Mouse (Mus musculus) left cerebral cortex, postnatal 25 days (tissue): ENCODE results near the gene Taar8c. TPM values are rescaled to one million over a fixed set of nuclear protein-coding genes. Genes with fewer than 3 reads are reported as not detected.
"Not testable (repeated sequence)": the region's sequence is repeated elsewhere in the genome, so short reads cannot be mapped to it uniquely, and the experiment has no call there.

ENCODE experiments used
- DNase-seq, 2 experiments: peaks; one replicate each; pipeline ENCODE4 v3.0.0; 2022; ENCODE audit warnings: low spot score in 2 of 2, mixed read lengths in 1 of 2
- intact Hi-C: fragments of 180-260 bp; cut with DNase I; formaldehyde crosslinking; loops from one replicate; pipeline ENCODE4 v1.15.1; 2025
- total RNA-seq, 2 experiments: library from RNA; stranded (reverse); gene quantifications; 2 replicates each; pipeline ENCODE4 v1.2.3; 2021

Taar8c gene
- total RNA-seq = not detected

DNA sequence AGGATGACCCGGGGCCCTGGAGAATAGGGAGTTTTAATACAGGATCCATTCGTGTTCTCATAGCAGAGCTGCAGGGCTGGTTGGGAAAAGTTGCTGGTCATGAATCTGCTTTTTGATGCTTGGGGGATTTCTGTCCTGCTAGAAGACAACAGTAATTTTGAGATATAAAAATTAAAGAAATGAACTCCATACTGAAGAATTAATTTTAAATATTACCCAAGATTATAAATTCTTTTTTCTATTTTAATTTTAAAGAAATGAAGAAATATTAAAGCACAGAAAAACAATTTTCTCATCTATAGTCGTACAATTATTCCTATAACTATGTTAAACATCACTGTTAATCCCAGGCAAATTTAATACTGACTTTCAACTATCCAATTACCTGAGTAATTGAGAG, at the start of gene Taar8c:
Gene Taar8c (minus strand): TSS at position 101 of the 400 bp plus-strand sequence.
- not testable (repeated sequence) for DNase-seq

DNA sequence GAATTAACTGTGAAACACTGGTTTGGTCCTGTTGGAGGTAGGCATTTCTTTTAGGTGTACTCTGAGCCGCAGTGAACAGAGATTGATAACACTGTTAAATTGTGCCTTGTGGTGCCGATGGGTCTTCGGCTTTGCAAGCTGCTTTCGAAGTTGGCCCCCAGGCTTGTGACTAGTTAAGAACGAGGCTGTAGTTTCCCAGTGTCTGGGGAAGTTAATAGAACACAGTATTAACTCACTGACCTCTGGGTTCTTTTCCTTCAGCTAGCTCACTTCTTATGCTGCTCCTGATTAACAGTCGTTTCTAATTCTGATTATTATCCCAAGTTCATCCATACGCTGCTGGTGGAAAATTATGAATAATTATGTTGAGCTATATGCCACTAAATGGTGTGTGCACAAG, 48.4 kb upstream of the Taar8c start:
- intact Hi-C loops = no loop called here
- no peak for DNase-seq

More for the DNA sequence above, at the start of gene Taar8c:
- intact Hi-C loops = not testable (repeated sequence)

DNA sequence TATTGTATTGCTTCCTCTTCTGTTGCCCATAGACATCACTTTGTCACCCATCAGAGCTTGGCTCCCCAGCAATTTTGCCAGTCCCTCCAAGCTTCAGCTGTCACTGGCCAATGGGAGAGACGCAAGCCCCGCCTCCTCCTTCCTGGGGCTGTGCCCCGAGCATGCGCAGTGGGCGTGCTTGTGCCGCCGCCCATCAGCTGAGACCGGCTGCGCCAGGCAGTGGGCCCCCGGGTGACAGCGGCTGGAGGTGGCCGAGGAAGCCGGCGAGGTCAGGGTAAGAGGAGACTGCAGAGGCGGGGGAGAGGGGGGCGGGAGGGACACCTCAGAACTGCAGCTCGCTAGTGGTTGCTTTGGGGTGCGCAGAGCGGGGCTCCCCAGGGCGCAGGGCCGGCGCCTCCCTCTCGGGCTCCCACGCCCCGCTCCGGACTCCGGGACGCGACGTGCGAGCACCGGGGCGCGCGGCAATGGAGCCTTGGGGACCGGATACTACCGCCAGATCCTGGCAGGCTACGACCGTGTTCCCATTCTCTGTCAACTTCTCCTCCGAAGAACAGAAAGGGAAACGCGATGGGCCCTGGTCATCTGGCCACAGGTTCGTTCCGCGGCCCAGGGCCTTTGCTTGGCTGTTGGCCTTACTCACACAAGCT, 47.5 kb upstream of the Taar8c start, which contains the start of gene Stx7:
Gene Stx7 (plus strand): TSS at position 168 of the 647 bp plus-strand sequence.
- peak; percentile 92 to 96 for DNase-seq
- intact Hi-C loops = no loop called here

DNA sequence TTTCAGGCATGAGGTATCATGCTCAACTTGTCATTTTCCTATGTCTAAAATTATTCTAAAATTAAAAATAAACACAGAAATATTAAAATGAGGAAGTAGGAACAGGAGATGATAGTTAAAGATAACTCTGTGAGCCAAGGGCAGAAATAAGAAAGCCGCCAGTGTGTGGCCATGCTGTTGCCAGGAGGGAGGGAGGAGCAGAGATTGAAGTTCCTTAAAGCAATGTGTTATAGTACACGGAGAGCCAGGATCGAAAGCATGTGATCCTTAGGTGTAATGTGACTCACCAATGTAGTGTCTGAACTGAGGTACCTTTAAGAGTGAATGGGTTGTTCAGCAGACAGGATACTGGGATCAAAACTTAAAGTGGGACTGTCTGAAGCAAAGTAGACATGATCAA, 41.0 kb upstream of the Taar8c start:
- intact Hi-C loops = no loop called here
- DNase-seq = no peak

DNA sequence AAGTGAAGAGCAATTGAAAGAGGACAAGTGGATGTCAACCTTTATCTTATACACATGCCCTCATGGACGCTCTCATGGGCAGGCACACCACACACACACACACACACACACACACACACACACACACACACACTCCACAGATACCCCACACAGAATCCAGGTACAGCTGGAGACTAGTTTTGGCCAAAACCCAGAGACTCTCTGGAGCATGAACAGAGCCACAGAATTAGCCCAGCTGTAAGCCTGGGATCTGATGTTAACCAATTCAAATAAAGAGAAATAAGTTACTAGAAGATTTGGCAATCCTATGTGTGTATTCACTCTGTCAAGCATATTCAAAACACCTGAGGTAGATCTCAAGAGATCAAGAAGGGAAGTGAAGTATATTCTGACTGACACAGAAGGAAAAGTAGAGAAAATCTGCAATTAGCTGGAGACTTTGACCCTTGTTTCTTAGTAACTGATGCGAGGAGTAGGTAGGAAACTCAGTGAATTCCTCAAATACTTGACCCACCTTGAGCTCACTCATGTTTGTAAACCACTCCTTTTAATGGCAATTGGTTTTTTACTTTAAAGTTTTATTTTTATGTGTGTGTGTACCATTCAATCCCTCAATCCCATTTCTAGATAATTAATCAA, 37.0 kb upstream of the Taar8c start:
- DNase-seq = no peak
- intact Hi-C loops = no loop called here

DNA sequence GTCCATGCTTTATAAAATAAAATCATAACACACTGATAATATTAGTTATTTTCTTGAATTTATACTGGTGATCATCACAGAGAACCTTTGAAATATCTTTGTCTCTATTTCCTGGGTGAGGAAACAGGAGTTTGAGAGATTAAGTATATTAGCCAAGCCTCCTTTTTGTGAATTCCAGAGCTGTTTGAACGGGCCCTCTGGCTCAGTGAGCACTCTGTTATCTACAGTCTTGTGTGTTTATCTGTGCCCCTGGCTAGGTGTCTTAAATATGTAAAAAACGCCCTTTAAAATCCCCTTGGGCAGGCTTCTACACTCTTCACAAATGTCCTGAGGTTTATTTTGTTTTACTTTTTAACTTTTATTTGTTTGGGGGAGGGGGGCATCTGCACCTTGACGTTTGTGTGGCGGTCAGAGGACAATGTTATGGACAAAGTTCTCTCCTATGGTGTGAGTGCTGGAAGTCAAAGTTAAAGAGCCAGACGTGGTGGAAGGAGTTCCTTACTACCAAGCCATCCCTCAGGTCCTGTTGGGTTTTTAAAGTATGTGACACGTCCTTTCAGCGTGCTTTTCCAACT, 32.4 kb upstream of the Taar8c start:
- DNase-seq = no peak
- intact Hi-C loops = loop anchor here (5.0 kb wide), 1 partner anchor 157 kb away; no protein-coding TSS in a partner anchor

DNA sequence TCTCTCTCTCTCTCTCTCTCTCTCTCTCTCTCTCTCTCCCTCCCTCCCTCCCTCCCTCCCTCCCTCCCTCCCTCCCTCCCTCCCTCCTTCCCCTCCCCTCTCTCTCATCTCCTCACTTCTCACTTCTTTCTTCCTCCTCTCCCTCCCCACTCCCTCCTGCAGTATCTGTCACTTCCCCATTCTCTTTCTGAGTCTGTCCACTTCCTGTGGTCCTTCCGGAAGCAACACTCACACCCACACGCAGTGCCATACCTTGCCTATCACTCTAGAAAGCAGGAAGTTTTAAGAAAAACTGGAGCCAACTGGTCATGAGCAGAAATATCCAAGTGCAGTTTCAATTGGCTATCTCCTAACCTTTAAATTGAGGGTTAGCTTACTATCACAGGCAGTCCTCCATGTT, 31.4 kb upstream of the Taar8c start:
- DNase-seq = no peak
- intact Hi-C loops = loop anchor here (5.0 kb wide), 1 partner anchor 156 kb away; no protein-coding TSS in a partner anchor

DNA sequence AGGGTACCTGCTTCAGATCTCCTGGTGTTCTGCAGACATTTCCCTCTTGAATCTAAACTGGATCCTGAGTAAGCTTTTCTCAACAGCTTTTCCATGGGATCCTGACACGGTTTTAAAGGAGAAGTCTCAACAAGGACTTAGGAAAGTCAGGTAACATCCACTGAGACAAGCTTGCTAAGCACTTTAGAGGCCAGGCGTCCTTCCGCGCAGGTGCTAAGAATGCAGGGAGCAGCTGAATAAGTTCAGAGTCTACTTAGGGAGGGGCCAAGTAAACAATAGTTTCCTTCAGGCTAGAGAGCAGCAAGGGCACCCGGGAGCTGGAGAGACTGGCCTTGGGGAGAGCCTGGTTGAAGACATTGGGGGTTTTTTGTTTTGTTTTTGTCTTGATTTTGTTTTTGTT, 30.6 kb upstream of the Taar8c start:
- intact Hi-C loops = loop anchor here (5.0 kb wide), 1 partner anchor 155 kb away; no protein-coding TSS in a partner anchor
- DNase-seq = no peak

DNA sequence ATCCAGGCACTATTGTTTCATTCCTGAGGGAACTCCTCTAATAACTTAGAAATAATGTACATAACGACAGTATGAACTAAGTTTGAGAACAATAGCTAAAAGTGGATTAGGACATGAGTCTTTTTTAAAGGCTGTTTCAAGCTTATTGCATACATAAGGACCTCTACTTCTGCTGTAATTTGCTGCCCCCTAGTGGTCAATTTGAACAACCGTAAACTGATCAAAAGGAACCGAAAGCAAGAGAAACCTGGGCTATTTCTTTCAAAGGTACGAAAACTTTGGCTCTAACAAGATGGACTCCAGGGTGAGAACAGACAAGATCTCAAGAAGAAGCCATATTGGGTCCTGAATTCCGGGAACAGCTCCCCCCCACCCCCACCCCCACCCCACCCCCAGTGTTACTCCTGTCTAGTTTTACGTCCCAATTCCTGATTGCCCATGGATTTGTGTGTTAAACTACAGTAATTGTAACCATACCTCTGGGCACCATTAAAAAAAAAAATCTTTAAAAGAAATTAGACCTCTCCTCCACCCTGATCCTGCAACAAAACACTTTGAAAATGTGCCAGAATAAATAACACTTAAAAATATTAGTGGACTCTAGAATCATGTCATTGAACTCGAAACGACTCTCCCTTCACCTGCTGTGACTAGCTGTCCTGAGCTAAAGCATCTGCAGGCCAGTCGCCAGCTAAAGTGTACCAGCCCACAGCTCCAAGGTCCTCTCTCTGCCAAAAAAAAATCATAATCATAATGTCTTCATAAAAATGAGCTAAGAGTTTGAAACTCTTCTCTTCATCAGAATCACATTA, 29.9 kb upstream of the Taar8c start:
- intact Hi-C loops = loop anchor here (2.0 to 5.0 kb wide), 2 partner anchors 154 to 319 kb away; no protein-coding TSS in a partner anchor
- peak; percentile 64 to 70 for DNase-seq

DNA sequence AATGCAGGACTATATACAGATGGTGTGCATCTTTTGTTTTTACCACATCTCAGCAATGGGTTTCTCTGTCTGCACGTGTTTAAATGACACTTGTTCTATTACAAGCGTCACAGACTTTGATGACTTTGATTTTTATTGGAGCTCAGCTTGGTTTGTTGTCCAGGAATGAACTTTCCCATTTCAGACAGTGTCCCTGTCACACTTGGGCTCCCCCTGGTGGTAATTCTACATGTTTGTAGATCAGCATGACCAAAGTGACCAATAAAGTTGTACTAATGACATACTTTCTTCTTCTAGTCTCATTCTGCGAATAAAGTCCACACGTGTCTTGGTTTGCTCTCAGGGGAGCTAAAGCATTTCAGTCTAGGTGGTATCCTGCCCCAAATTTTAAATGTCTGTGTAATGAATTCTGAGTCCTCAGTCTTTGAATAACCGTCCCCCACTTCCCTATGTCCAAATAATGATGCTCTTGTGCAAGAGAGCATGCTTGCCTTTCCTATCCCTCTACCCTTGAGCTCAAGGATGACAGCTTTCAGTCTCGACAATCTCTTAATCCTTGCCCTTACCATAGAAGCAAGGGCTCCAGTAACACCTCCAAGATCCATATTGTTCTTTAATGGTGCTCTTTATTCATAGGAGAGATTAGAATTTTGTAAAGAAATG, 9.5 kb upstream of the Taar8c start:
- DNase-seq = peak; percentile 9 to 33
- intact Hi-C loops = loop anchor here (10.0 kb wide), 1 partner anchor 136 kb away; the partner anchor contains the start of gene Taar5

DNA sequence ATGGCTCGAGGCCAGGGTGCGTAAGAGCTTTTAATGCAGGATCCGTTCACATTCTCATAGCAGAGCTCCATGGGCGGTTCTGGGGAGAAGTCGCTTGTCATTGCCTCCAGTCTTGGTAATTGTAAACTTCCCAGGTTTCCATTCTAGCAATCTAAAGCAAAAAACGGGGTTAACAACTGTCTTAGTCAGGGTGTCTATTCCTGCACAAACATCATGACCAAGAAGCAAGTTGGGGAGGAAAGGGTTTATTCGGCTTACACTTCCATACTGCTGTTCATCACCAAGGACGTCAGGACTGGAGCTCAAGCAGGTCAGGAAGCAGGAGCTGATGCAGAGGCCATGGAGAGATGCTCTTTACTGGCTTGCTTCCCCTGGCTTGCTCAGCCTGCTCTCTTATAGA, 7.7 kb upstream of the Taar8c start, which contains the start of gene Taar9:
Gene Taar9 (minus strand): TSS at position 101 of the 400 bp plus-strand sequence.
- intact Hi-C loops, DNase-seq: not testable (repeated sequence)

DNA sequence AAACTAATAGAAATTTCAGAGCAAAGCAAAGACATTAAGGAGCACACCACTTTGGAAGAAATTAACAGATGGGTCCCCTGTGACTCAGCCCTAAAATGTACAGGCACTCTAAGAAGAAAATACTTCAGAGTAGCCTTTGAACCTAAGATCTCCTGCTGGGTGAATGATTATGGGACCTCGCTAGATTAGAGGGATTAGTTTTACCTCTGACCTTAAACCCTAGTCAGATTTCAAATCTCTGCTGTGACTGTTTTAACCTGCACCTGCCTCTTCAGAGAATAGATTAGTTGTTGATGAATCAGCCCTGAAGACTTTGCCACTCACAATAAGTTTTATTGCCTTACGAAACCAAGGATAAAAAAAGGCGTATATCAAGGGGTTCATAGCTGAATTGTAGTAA, 6.5 kb upstream of the Taar8c start:
- DNase-seq = no peak
- intact Hi-C loops = no loop called here

DNA sequence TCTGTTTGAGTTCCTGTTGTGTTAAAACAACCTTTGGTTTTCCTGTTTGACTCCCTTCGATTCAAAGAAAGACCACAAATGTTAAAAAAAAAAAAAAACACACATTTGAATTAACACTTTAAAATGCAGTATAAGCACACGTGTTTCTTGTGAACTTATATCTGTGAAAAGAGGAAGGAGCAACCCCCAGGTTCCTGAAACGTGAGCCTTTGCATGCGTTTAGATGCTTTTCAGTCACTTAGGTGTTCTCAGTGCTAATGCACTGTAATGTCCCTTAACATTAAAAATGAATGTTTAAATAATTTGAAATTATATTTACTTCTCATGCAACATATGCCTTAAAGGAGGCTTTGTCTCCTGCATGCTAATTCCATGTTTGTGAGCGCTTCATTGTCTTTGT, 6.0 kb upstream of the Taar8c start:
- intact Hi-C loops = no loop called here
- no peak for DNase-seq

DNA sequence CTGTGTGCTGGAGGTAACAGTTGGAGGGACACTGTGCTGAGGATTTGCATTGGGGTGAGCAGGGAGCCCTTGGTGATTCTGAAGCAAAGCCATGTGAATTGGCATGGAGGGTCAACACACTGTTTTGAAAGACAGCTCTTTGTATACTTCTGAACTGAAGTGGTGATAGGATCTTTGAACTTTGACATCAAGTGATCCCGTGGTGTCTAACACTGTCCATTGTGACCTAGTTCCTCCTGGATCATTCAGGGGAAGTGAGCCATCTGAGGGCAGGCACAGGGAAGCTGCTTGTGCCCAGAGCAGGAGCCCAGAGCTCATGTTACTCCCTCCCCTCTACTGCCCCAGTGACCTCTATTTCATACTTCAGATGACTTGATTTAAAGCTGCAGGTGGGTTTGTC, 1.6 kb upstream of the Taar8c start:
- DNase-seq, intact Hi-C loops: not testable (repeated sequence)

DNA sequence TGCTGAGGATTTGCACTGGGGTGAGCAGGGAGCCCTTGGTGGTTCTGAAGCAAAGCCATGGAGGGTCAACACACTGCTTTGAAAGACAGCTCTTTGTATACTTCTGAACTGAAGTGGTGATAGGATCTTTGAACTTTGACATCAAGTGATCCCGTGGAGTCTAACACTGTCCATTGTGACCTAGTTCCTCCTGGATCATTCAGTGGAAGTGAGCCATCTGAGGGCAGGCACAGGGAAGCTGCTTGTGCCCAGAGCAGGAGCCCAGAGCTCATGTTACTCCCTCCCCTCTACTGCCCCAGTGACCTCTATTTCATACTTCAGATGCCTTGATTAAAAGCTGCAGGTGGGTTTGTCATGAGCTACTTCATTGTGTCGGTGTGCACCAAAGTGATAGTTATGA, 4.7 kb downstream of the Taar8c start:
- DNase-seq, intact Hi-C loops: not testable (repeated sequence)

DNA sequence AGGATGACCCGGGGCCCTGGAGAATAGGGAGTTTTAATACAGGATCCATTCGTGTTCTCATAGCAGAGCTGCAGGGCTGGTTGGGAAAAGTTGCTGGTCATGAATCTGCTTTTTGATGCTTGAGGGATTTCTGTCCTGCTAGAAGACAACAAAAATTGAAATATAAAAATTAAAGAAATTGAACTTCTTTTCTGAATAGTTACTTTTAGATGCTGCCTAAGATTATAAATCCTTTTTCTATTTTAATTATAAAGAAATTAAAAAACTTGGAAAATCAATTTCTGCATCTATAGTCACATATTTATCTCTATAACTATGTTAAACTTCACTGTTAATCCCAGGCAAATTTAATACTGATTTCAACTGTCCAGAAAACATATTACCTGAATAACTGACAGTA, 9.5 kb downstream of the Taar8c start, which contains the start of gene Taar8b:
Gene Taar8b (minus strand): TSS at position 101 of the 400 bp plus-strand sequence.
- no peak for DNase-seq
- intact Hi-C loops = no loop called here

DNA sequence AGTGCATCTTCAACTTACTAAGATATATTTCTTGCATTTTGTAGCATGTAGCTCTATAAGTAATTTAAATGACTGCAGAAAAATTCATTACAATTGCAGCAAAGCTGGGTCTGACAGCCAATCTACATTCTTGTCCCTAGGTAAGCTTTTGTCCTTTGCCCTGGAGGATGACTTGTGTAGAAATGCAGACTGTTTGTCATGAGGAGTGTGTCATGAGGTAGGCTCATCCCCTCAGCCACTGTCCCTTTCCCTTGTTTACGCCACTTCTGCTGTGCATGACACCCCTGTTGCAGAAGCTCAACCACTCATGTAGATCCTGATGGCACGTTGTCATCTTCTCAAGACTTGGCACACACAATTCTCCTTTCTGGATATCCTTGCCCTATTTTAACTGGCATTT, 14.5 kb downstream of the Taar8c start:
- intact Hi-C loops = no loop called here
- DNase-seq = no peak

DNA sequence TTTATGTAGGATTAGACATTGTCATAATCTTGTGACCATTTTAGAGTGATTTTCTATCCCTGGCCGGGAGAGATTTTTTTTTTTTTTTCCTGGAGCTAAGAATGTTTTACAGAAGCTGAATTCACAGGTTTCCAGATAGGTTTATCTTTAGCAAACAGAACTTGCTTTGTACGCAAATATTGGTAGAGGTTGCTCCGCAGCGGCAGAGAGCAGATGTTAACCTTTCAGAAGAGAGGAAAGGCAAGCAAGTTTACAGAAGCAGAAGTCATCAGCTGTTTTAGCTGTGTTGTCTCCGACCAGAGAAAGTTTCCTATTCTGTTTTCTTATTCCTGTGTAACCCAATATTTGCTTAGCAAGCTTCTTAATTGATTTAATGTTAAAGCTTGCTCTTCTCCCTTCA, 15.2 kb downstream of the Taar8c start:
- intact Hi-C loops = no loop called here
- no peak for DNase-seq

DNA sequence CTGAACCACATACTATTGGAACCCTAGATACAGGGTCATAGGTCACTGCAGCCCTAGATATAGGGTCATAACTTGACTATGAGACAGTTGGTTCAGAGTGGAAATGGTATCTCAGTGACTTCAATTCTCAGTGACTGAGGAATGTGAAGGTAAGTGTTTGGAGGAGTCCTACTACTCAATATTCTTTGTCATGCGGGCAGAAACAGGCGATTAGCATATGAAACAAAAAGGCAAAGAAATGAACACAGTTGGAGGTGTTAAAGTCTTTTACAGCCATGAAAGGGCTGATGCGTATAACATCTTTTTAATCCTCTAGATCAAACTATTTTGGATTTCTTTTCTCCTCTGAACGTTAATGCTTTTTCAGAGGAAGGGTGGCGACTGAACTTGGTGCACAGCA, 15.8 kb downstream of the Taar8c start:
- intact Hi-C loops = no loop called here
- DNase-seq = no peak
